ENCODE assay signal across 13 mouse cellular contexts in genomic region chr12:79254975-79255374, GRCm38 (mm10).
"Had no signal": no experiment of that assay in that cellular context is flagged by ENCODE, and none has a peak within 500 bp of the region (broad histone marks: within the 10 kb centered on the region; RNA-seq: fewer than 3 reads in every experiment).

No protein-coding gene starts in this region.

- H3K4me3 ChIP-seq: layer of hippocampus, adult 2 months; limb, embryonic 10.5 days; liver, embryonic 12.5 days; lung, embryonic 15.5 days; megakaryocyte, embryonic 14.5 days; neural tube, embryonic 13.5 days had no signal

- H3K27me3 ChIP-seq: liver, embryonic 12.5 days; lung, embryonic 15.5 days; megakaryocyte, embryonic 14.5 days; neural tube, embryonic 13.5 days had no signal

- H3K9ac ChIP-seq: liver, embryonic 12.5 days; lung, embryonic 15.5 days; neural tube, embryonic 13.5 days had no signal

- ATAC-seq: liver, embryonic 12.5 days; midbrain, embryonic 16.5 days had no signal

- H3K9me3 ChIP-seq: limb, embryonic 10.5 days; liver, embryonic 12.5 days; lung, embryonic 15.5 days; neural tube, embryonic 13.5 days had no signal

- H3K4me2 ChIP-seq: liver, embryonic 12.5 days; lung, embryonic 15.5 days; midbrain, embryonic 11.5 days; neural tube, embryonic 13.5 days had no signal

- H3K27ac ChIP-seq: layer of hippocampus, adult 2 months; limb, embryonic 10.5 days; liver, embryonic 12.5 days; lung, embryonic 15.5 days; neural tube, embryonic 13.5 days had no signal

- DNase-seq: kidney, adult 11 months; kidney, postnatal 10 days; kidney, postnatal 4 days; right cerebral cortex, postnatal 14 days; thymus, postnatal 4 days had no signal

- H3K4me1 ChIP-seq: limb, embryonic 10.5 days; liver, embryonic 12.5 days; lung, embryonic 15.5 days; neural tube, embryonic 13.5 days had no signal
